Mouse (Mus musculus): ENCODE results near the gene Cabp1.
"Not testable (repeated sequence)": the region's sequence is repeated elsewhere in the genome, so short reads cannot be mapped to it uniquely, and the experiment has no call there.

DNA sequence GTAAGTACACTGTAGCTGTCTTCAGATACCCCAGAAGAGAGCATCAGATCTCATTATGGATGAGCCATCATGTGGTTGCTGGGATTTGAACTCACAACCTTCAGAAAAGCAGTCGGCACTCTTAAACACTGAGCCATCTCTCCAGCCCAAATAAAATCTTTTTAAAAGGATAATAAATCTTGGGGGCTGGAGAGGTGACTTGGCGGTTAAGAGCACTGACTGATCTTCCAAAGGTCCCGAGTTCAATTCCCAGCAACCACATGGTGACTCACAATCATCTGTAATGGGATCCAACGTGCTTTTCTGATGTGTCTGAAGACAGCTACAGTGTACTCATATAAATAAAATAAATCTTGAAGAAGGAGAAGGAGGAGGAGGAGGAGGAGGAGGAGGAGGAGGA, 29.7 kb downstream of the Cabp1 start:
- not testable (repeated sequence) for TF ChIP-seq CTCF (IDR thresholded peaks at IDR 0.05; ENCODE audit: control insufficient read depth, insufficient read depth, low read length); POLR2A (IDR thresholded peaks at IDR 0.05; ENCODE audit: borderline replicate concordance, control insufficient read depth, low read depth, low read length)
